Mouse (Mus musculus): Measurements from ENCODE around the gene Cryl1.

Gene Cryl1

DNA sequence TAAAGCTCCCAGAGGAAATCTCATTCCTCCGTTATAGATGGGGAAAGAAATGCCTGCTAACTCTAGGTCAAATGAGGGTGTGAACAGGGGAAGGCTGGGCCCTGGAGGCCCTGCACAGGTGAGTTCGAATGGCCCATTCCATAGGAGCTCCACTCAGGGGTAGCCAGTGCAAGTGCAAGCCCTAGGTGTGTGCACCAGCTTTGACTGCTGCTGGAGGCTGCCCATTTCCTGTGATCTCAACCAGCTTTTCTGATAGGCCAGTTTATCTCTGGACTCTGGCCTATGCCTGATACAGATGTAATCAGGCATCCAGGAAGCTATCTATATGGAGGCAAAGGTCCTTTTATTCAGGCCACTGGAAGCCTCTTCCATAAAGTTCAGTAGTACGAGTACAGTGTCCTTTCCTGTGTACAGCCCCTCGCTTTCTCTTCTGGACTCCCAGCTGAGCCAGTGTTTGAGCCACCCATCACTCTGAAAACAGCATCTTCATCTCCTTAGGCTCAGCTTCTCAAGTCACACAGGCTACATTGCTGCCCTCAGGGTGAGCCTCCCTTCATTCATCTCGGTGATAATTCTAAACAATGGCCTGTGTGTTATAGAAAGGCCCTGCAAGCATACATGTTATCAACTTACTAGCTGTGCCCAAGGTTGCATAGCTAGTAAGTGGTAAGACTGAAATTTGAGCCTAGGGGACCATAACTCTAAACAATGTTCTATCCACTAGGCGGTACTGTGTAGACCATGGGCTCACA, 167.9 kb downstream of the Cryl1 start:
- no peak for DNase-seq
